Mouse (Mus musculus) left cerebral cortex, adult 11 months (tissue): ENCODE data around the gene Plscr4.

ENCODE experiments used
- DNase-seq: peaks from one replicate; pipeline ENCODE4 v3.0.0; 2022; ENCODE audit warnings: low spot score

Plscr4 gene

GRCm38 (mm10) chr9:92511696-92512095, 54.5 kb downstream of the Plscr4 start:
- no peak for DNase-seq

GRCm38 (mm10) chr9:92517036-92517435, 59.9 kb downstream of the Plscr4 start:
- DNase-seq, result no peak

GRCm38 (mm10) chr9:92520751-92521150, 63.6 kb downstream of the Plscr4 start:
- DNase-seq, result no peak

GRCm38 (mm10) chr9:92524506-92524905, 67.3 kb downstream of the Plscr4 start:
- DNase-seq, result no peak

GRCm38 (mm10) chr9:92530055-92530454, 72.9 kb downstream of the Plscr4 start:
- DNase-seq, result no peak

- no peak for DNase-seq
Observed at GRCm38 (mm10) chr9:92537735-92538134, 80.6 kb downstream of the Plscr4 start.

- no peak for DNase-seq
Observed at GRCm38 (mm10) chr9:92538216-92538615, 81.0 kb downstream of the Plscr4 start.
